Mouse (Mus musculus) kidney, postnatal 4 days (tissue): ENCODE data around the gene Fam118b.

Experiments
- DNase-seq, 2 experiments: peaks; one replicate each; pipeline ENCODE4 v3.0.0; 2021; ENCODE audit warnings: mixed read lengths in 2 of 2

The Fam118b gene

GRCm38 (mm10) chr9:35194048-35194447, 73.6 kb downstream of the Fam118b start:
- DNase-seq = no peak

DNA sequence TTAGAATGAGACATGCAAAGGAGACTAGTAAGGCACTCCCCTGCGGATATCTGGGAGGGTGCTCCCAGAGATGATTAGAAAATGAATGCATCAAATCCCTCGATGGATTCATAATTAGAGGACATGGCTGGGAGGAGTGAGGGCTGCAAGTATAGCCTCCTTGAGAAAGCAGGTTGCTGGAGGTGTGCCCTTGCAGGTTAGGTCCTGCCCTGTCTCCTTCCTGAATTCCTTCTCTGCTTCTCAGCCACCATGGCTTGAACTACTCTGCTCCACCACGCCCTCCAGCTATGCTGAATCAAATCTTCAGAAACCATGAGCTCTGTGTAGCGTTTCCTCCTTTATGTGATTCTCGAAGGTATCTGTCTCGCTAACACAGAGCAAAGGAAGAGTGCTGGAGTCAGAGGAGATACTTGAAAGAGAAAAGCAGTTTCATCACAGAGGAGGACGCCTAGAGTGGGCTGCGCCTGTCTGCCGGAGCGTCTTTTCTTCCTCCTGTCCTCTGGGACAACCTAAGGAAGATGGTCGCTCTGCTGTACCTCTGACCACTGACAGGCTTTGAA, 74.5 kb downstream of the Fam118b start:
- DNase-seq = no peak

GRCm38 (mm10) chr9:35188700-35189099, 78.9 kb downstream of the Fam118b start:
- peak; percentile 40 to 42 for DNase-seq

DNA sequence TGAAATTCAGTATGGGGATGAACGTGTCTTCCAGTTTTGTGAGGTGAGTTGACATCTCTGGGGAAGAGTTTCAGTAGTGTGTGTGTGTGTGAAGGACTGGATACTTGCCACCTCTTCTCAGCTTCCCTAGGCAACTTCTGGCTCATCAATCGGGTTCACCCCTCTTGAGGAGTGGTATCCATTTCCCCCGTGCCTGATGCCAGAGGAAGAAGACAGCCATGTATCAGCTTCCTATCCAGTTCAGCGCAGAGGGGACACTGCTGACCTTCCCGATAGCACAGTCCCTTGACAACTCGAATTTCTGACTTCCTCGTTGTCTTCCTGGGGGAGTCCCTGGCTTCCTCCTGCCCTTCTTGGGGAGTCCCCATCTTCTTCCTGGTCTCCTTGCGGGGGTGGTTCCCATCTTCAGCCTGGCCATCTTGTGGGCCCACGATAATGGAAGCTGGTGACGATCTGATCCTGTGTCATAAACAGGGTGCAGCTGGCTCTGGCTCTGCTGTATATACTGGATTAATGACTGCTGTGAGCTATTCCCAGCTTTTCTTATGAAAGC, 80.2 kb downstream of the Fam118b start:
- no peak for DNase-seq

DNA sequence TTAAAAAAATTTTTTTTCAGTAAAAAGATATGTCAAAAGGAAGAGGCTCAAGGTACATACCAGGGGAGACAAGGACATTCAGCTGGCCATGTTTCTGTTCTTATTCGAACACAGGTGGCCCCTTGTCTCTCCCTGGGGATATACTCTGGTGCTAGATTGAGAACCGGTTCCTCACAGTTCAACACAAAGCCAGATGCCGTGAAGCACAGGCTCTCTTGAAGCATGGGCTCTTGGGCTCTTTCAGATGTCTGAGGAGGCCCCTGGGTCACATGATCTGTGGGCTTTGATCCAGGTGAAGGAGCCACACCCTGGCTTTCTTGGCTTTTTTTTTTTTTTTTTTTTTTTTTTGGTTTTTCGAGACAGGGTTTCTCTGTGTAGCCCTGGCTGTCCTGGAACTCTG, 81.2 kb downstream of the Fam118b start:
- no peak for DNase-seq

DNA sequence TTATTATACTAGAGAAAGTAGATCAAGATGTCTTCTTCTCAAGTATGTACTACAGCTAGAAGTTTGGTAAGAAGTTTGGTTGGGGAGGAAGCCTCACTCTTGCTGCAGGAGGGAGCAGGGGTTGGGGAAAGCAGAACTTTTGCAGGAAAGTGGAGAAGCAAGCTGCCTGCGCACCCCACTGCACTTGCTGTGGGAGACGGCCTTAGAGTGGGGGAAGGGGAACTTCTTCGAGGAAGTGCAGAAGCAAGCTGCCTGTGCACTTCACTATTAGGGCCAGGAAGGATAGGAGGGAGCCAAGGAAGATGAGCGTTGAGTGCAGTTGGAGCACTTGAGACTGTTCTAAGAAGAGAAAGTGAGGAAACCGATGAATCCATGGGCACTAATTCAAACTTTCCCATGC, 84.2 kb downstream of the Fam118b start:
- peak in 1 of 2 experiments; percentile 6 for DNase-seq

GRCm38 (mm10) chr9:35182832-35183231, 84.8 kb downstream of the Fam118b start:
- no peak for DNase-seq

DNA sequence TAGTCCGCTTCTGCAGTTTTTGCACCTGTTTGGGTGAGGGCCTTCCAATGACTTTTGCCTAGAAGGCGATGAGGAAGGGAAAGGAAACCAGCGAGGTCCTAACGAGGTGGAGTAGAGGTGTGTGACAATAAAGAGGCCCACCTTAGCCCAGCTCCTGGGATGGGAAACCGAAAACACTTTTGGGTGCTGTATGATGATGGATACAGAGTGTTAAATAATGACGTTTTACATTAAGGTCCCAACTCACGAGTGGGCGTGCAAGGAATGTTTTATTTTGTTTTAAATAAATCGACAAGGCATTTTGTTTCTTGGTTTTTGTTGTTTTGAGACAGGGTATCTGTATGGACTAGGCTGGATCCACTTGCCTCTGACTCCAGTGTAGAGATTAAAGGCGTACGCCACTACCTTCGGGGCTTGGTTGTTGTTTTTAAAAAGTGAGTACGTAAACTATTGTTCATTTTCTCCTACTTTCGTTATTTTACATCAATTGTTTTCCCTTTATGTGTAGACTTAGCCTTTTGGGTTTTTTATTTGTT, 91.4 kb downstream of the Fam118b start:
- DNase-seq = no peak

- DNase-seq = peak; percentile 95 to 96
Observed at GRCm38 (mm10) chr9:35175251-35176123, 92.1 kb downstream of the Fam118b start, which contains the start of gene Dcps. Dcps (minus strand) TSS chr9:35176061.

- DNase-seq = no peak
Observed at GRCm38 (mm10) chr9:35173331-35173730, 94.3 kb downstream of the Fam118b start.

DNA sequence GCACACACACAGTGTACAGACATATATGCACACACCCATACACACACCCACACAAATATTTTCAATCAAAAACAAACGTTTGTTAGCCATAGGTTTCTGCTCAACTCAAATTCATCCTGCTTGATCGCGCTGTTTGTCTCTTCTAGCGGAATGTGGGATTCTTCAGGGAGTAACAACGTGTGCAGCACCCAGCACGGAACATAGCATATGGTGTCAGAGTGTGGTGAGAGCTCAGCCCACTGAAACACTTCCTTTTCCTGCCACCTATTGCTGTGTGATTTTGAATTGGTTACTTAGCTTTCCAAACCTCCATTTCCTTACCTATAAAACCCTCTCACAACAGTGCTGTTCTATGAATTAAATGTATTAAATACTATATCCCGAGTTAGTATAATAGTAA, 97.5 kb downstream of the Fam118b start:
- no peak for DNase-seq
